Mouse (Mus musculus) gastrocnemius, postnatal 14 days (tissue): ENCODE data around the gene Cep70. TPM values are rescaled to one million over a fixed set of nuclear protein-coding genes. Genes with fewer than 3 reads are reported as not detected.

Experiments used
- DNase-seq: peaks from one replicate; pipeline ENCODE4 v3.0.0; 2021; ENCODE audit warnings: mixed read lengths
- intact Hi-C: fragments of 180-260 bp; cut with DNase I; formaldehyde crosslinking; loops from one replicate; pipeline ENCODE4 v1.15.1; 2025; ENCODE audit warnings: low total_unique reads
- total RNA-seq, 2 experiments: library from RNA; stranded (reverse); gene quantifications; 2 replicates each; pipeline ENCODE4 v1.2.3; 2021

Cep70 gene
- total RNA-seq, 2 experiments from 2014 or later = 1.3 to 1.6 TPM

DNA sequence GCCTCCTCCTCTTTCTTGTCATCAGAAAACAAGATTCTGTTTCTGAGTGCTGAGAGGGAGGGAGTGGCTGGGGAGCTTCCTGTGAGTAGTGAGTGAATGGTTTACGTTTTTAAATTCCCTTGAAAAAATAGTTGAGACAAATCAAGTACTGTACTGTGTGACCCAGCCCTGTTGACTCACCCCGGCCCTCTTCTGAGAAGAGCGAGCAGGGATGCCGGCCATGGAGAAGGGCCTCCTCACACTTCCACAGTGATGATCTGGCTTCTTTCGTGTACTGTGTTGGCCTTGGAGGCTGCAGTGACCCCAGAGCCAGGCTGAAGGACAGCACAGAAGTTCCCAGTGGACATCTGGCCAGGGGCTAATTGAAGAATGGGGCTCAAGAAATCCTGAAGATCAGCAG, 61.1 kb downstream of the Cep70 start:
- intact Hi-C loops = no loop called here
- no peak for DNase-seq

DNA sequence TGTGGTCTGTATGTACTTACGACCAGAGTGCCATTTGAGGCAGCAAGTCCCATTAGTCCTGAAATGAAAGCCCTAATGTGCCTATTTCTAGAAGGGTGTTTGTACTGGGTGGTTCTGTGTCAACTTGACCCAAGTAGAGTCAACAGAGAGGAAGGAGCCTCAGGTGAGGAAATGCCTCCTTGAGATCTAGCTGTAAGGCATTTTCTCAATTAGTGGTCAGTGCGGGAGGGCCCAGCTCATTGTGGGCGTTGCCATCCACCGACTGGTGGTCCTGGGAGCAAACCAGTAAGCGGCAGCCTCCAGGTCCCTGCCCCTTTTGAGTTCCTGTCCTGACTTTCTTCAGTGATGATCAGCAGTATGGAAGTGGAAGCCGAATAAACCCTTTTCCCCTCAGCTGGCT, 63.1 kb downstream of the Cep70 start:
- no peak for DNase-seq
- intact Hi-C loops = no loop called here

DNA sequence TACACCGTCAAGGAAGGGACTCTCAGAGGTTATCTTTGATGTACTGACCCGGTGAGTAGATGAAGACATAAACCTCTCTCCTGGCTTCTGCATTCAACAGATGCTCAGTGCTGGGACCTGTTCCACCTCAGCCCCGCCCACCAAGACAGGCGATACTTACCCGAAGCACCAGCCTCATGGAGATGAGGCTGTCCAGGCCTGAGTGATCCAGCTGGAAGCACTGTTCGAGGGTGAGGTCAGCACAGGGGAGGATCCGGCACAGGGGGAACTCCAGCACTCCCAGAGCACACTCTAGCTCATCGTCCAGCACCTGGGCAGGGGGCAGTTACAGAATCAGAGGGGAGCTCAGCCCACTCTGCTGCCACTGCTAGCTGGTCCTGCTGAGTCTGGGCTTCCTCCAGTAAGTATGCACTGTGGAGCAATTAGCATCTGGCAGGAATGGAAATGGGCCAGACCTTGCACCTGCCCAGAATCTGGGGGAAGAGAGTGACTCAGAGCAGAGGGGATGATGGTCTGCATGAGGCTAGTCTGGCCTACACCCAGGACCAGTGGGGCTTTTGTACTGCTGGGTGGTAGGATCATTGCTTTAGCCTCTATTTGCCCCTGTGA, 76.3 kb downstream of the Cep70 start:
- intact Hi-C loops = no loop called here
- DNase-seq = no peak

DNA sequence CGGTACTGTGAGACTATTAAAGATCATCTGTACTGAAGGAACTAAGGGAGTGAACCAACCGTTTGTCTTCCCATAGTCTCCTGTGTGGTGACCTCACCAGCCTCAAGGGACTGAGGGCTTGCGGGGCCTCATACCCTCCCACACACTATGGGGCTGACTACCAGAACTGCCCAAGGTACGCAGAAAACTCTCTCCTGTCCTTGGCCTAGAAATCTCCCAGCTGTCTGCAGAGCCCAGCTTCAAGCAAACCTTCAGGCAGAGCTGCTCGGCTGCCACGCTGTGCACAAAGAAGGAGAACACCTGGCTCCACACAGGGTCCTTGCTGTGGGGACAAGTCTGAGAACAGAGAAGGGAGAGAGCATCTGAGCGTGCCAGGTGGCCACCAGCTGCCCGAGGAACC, 76.8 kb downstream of the Cep70 start:
- intact Hi-C loops = no loop called here
- DNase-seq = no peak

DNA sequence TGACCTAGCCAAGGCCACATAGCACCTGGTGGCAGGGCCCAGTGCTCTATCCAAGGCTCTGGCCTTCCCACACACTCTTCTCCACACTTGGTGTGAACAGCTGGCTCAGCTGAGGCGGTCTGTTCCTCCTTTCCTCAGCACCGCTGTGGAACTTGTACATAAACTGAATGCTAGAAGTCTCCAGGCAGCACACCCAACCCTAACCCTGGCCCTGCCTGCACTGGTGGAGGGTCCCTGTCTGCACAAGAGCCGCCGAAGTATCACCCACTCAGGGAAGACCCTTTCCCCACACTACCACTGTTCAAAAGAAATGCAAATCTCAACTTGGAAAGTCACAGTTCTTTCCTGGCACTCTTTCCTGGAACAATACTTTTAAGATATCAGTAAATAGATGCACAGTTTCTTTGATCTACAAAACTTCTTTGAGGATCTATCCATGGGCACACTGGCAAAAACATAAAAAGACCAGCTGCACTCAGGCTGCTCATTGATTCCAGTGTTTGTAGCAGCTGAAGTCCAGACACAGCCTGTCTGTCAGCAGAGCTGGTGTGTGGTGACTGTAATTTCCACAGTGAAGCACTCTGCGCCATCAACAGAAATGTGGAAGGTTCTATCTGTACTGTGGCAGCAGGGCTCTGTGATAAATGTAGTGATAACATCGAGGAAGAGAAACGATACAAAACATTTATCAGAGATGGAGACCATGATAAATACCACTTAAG, 82.2 kb downstream of the Cep70 start:
- DNase-seq = no peak
- intact Hi-C loops = no loop called here

DNA sequence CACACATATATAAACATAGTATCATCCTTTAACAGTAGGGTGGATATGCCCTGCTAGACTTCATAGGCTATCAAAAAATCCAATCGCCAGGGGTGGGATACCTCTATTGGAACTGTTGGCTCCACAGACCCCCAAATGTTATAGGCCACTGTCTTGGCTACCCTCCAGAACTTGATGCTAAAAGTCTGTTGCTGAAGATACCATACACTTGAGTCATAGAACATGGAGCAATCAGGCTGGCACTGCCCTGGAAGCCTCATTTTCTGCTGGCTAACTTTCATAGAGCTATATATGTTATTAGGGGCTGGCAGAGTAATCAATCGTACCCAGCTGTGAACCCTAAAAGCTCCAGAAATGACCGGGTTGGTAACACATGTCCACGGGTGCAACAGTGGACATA, 82.8 kb downstream of the Cep70 start:
- intact Hi-C loops = no loop called here
- no peak for DNase-seq

DNA sequence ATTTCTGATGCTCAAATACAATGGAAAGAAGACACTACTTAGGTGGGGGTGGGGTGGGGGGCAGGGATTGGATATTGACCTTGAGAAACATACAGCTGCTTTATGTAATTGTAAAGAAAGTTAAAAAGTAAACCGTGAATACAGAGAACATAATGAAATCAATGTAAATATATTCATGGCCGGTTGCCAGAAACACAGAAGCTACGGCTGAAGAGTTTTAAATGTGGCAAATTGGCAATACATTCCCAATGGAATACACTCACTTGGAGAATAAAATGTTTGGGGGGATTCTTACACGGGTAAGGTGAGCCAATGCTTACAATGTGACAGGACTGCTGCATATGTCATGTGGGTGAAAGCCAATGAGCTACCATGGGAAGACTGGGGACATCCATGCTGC, 83.7 kb downstream of the Cep70 start:
- DNase-seq = no peak
- intact Hi-C loops = no loop called here

DNA sequence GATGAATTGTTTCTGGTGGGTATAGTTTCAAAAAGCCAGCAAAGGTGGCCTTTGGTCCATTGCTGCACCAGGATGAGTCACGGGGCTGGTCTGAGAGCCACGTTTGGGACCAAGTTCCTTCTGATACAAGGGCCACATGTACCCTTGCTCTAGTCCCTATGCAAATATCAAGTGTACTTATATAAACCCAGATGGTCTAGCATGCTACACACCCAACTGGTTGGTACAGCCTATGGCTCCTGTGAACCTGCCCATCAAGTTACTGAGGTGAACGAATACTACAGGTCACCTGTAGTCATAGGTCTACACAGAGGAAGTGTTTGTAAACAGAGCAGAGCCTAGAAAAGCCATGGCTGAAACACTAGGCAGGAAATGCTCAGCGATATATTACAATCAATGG, 93.4 kb downstream of the Cep70 start:
- intact Hi-C loops = no loop called here

DNA sequence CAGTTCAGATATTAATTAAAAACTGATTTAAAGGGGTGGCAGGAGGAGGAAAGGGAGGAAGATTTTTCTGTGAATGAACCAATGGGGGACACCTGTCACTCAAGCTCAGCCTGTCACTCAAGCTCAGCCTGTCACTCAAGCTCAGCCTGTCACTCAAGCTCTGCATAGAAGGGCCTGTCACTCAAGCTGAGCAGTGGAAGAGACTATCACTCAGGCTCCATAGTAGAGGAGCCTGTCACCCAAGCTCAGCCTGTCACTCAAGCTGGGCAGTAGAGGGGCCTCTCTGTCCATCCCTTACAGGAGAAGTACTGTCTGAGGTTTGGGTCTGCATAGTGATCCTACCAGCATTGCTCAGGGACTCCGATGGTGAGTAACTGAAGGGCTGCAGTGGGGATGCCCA, 95.1 kb downstream of the Cep70 start:
- intact Hi-C loops = no loop called here
- no peak for DNase-seq

More for the DNA sequence above, 93.4 kb downstream of the Cep70 start:
- no peak for DNase-seq

DNA sequence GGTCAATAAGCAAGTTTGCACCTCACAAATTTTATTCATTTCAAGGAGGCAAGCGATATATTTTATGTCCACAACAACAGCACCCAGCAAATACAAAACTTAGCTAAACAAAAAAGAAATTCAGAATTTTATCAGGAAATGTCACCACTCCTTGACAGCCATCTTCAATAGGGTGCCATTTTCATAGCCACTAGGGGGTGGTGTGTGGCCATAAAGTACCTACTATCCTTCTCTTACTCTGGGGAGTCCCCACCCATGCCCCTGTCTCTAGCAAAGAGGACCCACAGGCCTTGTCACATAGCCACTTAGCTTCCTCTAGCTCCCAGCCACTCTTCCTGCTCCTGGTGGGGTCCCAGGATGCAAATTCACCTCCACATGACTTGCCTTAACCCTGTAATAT, 96.0 kb downstream of the Cep70 start:
- DNase-seq = no peak
- intact Hi-C loops = no loop called here

DNA sequence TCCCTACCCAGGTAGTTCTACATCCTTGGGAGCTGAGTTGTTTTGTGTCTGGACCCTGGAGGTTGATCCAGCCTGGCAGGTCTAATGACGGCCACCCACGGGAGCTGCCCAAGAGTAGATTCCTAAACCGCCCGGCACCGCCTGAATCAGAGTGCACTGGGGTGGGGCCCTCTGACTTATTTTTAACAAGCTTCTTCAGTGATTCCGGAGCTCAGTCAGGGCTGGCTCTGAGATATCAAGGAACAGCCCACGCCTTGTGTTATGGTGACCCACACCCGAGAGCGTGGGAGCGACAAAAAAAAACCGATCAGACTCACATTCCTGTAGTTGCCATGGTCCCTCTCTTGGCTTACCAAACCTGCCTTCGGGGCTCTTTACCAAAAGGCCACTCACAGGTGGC, 97.0 kb downstream of the Cep70 start:
- DNase-seq = no peak
- intact Hi-C loops = no loop called here

DNA sequence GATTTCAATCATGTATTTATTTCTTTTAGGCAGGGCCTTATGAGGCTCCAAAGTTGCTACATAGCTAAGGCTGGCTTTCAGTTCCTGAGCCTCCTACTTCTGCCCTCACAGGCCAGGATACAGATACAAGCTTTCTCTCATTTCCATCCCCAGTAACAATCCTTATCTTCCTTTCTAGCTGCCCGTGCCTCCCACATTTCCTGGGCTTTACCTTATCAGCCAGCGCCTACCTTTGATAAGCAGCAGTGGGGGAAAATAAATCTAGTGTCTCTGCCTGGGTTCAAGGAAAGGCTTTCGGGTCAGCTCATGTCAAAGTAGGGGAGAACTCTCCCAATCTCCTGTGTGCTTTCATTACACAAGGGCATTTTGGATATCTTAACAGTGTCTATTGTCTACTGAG, 98.4 kb downstream of the Cep70 start:
- DNase-seq = no peak
- intact Hi-C loops = no loop called here

DNA sequence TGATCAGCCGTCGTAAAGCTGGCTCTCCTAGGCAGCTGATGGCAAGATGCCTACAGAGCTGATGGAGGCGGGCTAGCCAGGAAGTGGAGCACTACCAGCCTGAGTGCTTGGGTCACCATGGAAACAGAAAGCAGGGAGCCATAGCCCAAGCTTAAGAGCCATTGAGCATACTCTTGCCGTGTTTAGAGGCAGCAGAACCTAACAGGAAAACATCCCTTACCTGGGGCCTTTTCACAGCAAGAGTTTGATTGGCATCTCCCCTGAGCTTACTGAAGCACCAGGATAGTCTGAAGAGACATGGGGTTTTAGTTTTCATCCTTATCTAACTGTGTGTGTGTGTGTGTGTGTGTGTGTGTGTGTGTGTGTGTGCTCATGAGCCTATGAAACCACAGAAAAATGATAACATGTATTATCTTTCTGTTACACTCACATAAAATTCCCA, 102.2 kb downstream of the Cep70 start:
- intact Hi-C loops = no loop called here
- no peak for DNase-seq

Other genes with a start within 250 kb of the Cep70 start
- not detected for gene Gm1123, start 207.7 kb upstream of the Cep70 start, total RNA-seq
- gene Pik3cb, start 102.7 kb upstream of the Cep70 start, total RNA-seq = 1 to 10 TPM; 3.2 to 3.8 TPM
- gene Faiml, start 6.1 kb upstream of the Cep70 start, total RNA-seq = not detected
- gene Esyt3, start 115.2 kb downstream of the Cep70 start, total RNA-seq = under 1 TPM in 1 of 2 experiments, not detected in 1; 0.37 TPM
- gene Mras, start 194.0 kb downstream of the Cep70 start, total RNA-seq = 1 to 10 TPM; 6.8 to 7.7 TPM
- gene Nme9, start 208.1 kb downstream of the Cep70 start, total RNA-seq = not detected